Mouse (Mus musculus) liver, embryonic 14.5 days (tissue): ENCODE results near the gene Efcab5. TPM values are rescaled to one million over a fixed set of nuclear protein-coding genes. Genes with fewer than 3 reads are reported as not detected.

ENCODE experiments used
- ATAC-seq: fragments of 200-750 bp; cut with Nextera tagmentation; 2 replicates; pipeline ENCODE4 v1.8.0; 2017; ENCODE audit warnings: moderate number of reproducible peaks, mild to moderate bottlenecking, moderate library complexity; ENCODE audit not compliant: insufficient read depth
- DNase-seq, 3 experiments: peaks; one replicate each; pipeline ENCODE4 v3.0.0-alpha.2; 2012 to 2013; ENCODE audit warnings: low read depth in 3 of 3, low spot score in 3 of 3
- H3K27ac ChIP-seq: fragments of 300-500 bp; sonication (generic); 2 replicates; pipeline ENCODE4 v1.5.1; 2014; ENCODE audit warnings: moderate library complexity, mild to moderate bottlenecking, control low read depth, inconsistent platforms
- H3K27me3 ChIP-seq: fragments of 300-500 bp; sonication (generic); 2 replicates; pipeline ENCODE4 v1.6.1; 2014; ENCODE audit warnings: mild to moderate bottlenecking, low read length, moderate library complexity; ENCODE audit not compliant: control insufficient read depth, insufficient read depth
- H3K36me3 ChIP-seq: fragments of 300-500 bp; sonication (generic); replicated peaks from 2 replicates; pipeline ENCODE4 v1.6.1; 2014; ENCODE audit warnings: low read depth; ENCODE audit not compliant: control insufficient read depth, insufficient read depth
- H3K4me1 ChIP-seq, 2 experiments: fragments of 200-500 bp in 1 of 2; fragments of 300-500 bp in 1 of 2; sonication (generic) in 1 of 2; replicated peaks; 2 replicates each; pipeline ENCODE4 v1.6.1; 2012 to 2014; ENCODE audit warnings: antibody characterized with exemption in 1 of 2, inconsistent platforms in 1 of 2, low read length in 1 of 2; ENCODE audit not compliant: control insufficient read depth in 2 of 2, insufficient read depth in 2 of 2
- H3K4me2 ChIP-seq: fragments of 300-500 bp; sonication (generic); 2 replicates; pipeline ENCODE4 v1.6.1; 2014; ENCODE audit warnings: low read depth, mild to moderate bottlenecking, control low read depth, moderate library complexity
- H3K4me3 ChIP-seq, 2 experiments: fragments of 200-500 bp in 1 of 2; fragments of 300-500 bp in 1 of 2; sonication (generic) in 1 of 2; 2 replicates each; pipeline ENCODE4 v1.5.1; 2012 to 2014; ENCODE audit warnings: low read depth in 2 of 2, low read length in 2 of 2, mild to moderate bottlenecking in 2 of 2, control low read depth in 1 of 2, inconsistent platforms in 1 of 2, moderate library complexity in 1 of 2; ENCODE audit not compliant: insufficient read depth in 1 of 2
- H3K9ac ChIP-seq: fragments of 300-500 bp; sonication (generic); replicated peaks from 2 replicates; pipeline ENCODE4 v1.6.1; 2014; ENCODE audit warnings: mild to moderate bottlenecking, control low read depth, moderate library complexity
- H3K9me3 ChIP-seq: fragments of 300-500 bp; sonication (generic); 2 replicates; pipeline ENCODE4 v1.6.1; 2016; ENCODE audit warnings: low read length, mixed read lengths; ENCODE audit not compliant: control insufficient read depth
- CTCF ChIP-seq: IDR thresholded peaks from 2 replicates; pipeline ENCODE4 v1.5.1; 2016; ENCODE audit warnings: antibody characterized with exemption, low read depth, control low read depth
- EP300 ChIP-seq: IDR thresholded peaks from 2 replicates; pipeline ENCODE4 v1.6.1; 2016; ENCODE audit warnings: antibody characterized with exemption, low read depth
- WGBS: fragments of 180-500 bp; shearing (Covaris S2); extraction: QIAGEN DNeasy Blood & Tissue Kit; methylation state at CpG from one replicate; pipeline ENCODE4 v1.1.7; 2014; ENCODE audit not compliant: insufficient replicate concordance; 5-methylcytosine and 5-hydroxymethylcytosine counted together
- polyA plus RNA-seq, 2 experiments: library from polyadenylated mRNA; depleted of rRNA in 1 of 2; stranded (reverse) in 1 of 2; unstranded in 1 of 2; fragments of >200 nt; fragmentation: Nextera tagmentation in 1 of 2; extraction: Ambion mirVana in 1 of 2; gene quantifications; 2 replicates each; pipeline versions ENCODE4 v1.2.1 to v1.2.3; 2012 to 2014

Efcab5 gene
- polyA plus RNA-seq, 2 experiments, result 0.05 to 0.27 TPM

DNA sequence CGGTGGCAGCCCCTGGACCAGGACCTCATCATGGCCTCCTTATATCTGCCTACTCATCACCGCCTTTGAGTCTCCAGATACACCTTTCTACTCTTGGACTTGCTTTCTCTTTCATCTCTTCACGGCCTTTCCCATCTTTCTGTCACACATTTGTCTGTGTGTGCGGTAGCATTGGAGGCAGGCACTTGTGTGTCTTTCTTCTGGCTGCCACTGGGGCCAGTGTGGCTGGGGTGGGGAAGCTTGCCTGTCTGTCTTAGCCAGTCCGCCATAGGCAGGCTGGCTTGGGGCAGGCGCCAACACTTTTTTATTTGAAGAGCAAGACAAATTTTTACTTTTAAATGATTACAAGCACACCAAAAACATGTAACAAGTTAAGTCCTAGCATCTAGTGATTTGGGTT, 81.8 kb downstream of the Efcab5 start:
- TF ChIP-seq EP300 (no peak), CTCF (no peak)
- ATAC-seq (no peak), DNase-seq (no peak)

DNA sequence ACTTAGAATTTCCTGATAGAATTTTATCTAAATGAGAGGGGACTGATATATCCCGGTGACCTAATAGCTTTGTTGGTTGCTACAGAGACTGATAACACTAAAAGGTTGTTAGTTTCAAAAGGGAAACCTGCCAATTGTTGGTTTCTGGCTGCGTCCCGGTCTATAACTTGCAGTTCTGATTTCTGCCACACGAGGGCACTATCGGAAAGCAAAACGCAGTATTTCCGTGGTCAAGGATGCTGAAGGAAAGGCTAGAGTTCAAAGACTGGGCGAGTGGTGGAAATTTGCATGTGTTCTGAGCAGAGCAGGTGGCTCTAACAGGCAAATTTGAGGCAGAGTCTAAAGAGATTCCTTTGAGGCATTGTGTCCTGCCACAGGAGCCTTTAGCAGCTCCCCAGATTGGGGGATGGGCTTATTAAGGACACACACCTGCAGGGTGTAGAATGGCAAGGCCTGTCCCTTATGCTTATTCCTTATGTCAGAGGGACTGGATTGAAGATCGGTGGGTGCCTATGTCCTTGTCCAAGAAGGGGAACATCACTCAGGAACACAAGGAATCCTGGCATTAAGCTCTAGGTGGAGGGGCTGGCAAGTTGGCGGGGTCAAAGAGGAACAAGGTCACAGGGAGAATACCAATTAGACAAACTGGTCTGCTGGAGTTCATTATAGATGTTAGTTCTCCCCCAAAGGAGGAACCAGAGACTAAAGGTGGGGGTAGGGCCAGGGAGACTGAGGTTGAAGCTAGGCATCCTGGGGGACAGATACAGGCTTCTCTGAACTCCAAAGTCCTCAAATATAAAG, 88.4 kb downstream of the Efcab5 start:
- TF ChIP-seq EP300 (no peak), CTCF (peak; percentile 93)
- H3K27ac ChIP-seq, result no peak overlapping the region
- ATAC-seq (no peak), DNase-seq (peak; percentile 15 to 42 (median 37))
- no peak overlapping the region for H3K9ac ChIP-seq
- H3K36me3 ChIP-seq, result no peaks in the 10 kb centered on the region
- H3K4me3 ChIP-seq, result no peak overlapping the region
- no peak overlapping the region for H3K4me2 ChIP-seq
- no peaks in the 10 kb centered on the region for H3K9me3 ChIP-seq
- 0 out of 4 replicates have a peak, but pooled peaks cover 0 to 2% of the 10 kb centered on the region in 2 experiments for H3K4me1 ChIP-seq
- 13% methylated on average over 10 of the region's 10 CpGs for WGBS
- no peaks in the 10 kb centered on the region for H3K27me3 ChIP-seq

More for the DNA sequence above, 81.8 kb downstream of the Efcab5 start:
- H3K9ac ChIP-seq, result no peak overlapping the region
- no peak overlapping the region for H3K4me2 ChIP-seq
- 71% methylated on average over 6 of the region's 6 CpGs for WGBS
- H3K27ac ChIP-seq, result no peak overlapping the region
- no peak overlapping the region for H3K4me3 ChIP-seq
- no peaks in the 10 kb centered on the region for H3K27me3 ChIP-seq
- no peaks in the 10 kb centered on the region for H3K36me3 ChIP-seq
- no peaks in the 10 kb centered on the region for H3K9me3 ChIP-seq
- no peaks in the 10 kb centered on the region for H3K4me1 ChIP-seq

DNA sequence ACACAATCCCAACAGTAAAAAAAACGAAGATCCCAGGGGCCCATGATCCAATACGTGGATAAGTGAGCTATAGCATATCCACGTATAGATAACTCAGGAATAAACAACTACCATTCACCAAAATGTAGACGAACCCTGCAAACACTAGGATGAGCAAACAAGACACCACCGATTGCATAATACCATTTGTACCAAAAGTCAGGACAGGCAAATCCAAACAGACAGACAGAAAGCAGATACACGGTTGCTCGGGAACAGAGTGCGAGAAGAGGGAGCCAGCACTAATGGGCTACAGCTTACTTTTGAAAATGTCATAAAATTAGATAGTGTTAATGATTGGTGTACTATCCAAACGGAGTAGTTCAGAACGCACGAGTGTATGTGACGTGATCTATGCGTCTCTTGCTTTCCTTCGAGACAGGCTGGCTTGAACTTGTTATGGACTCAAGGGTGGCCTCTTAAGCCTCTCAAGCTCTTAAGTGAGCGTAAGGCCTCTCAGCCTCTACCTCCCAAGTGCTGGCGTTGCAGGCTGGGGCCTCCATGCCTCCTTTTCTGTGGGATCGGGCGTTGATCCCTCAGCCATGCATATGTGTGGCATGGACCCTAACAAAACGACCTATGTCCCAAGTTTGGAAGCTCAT, 90.3 kb downstream of the Efcab5 start:
- no peak overlapping the region for H3K9ac ChIP-seq
- H3K36me3 ChIP-seq, result no peaks in the 10 kb centered on the region
- ATAC-seq (no peak), DNase-seq (peak in 1 of 3 experiments; percentile 17)
- no peak overlapping the region for H3K27ac ChIP-seq
- H3K4me3 ChIP-seq, result no peak overlapping the region
- H3K4me1 ChIP-seq, result 0 out of 4 replicates have a peak, but pooled peaks cover 0 to 2% of the 10 kb centered on the region in 2 experiments
- no peaks in the 10 kb centered on the region for H3K27me3 ChIP-seq
- no peak for TF ChIP-seq EP300
- no peaks in the 10 kb centered on the region for H3K9me3 ChIP-seq
- WGBS, result 66% methylated on average over 19 of the region's 19 CpGs
- no peak overlapping the region for H3K4me2 ChIP-seq

DNA sequence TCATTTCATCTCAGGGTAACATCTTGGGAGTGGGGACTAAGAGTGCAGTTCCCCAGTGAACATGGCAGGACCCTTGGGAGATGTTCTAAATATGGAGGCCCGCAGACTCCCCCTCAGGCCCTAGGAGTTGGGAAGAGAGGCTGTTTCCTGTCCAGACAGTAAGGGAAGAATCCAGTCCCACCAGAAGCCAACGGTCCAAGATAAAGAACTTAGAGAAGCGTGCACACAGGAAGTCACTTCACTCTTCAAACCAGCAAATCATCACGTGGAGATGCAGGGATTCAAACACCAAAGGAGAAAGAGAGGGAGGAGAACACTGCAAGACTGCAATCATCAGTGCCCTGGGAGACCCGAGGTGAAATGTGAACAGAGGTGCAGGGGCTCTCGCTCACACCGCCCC, 91.8 kb downstream of the Efcab5 start:
- ATAC-seq, result no peak
- H3K27ac ChIP-seq, result no peak overlapping the region
- DNase-seq, result no peak
- 35% methylated on average over 7 of the region's 7 CpGs for WGBS
- H3K9me3 ChIP-seq, result no peaks in the 10 kb centered on the region
- H3K4me2 ChIP-seq, result no peak overlapping the region
- H3K27me3 ChIP-seq, result no peaks in the 10 kb centered on the region
- 0 out of 4 replicates have a peak, but pooled peaks cover 0 to 2% of the 10 kb centered on the region in 2 experiments for H3K4me1 ChIP-seq
- H3K9ac ChIP-seq, result no peak overlapping the region
- no peak for TF ChIP-seq EP300
- no peak for TF ChIP-seq CTCF
- H3K4me3 ChIP-seq, result no peak overlapping the region
- H3K36me3 ChIP-seq, result no peaks in the 10 kb centered on the region

GRCm38 (mm10) chr11:77096581-77096980, 92.2 kb downstream of the Efcab5 start:
- no peak for TF ChIP-seq EP300
- no peak for TF ChIP-seq CTCF
- Histone ChIP-seq H3K9me3 (no peaks in the 10 kb centered on the region), H3K4me1 (0 out of 4 replicates have a peak, but pooled peaks cover 0 to 2% of the 10 kb centered on the region in 2 experiments), H3K27me3 (no peaks in the 10 kb centered on the region), H3K4me3 (no peak overlapping the region), H3K27ac (no peak overlapping the region), H3K9ac (no peak overlapping the region), H3K4me2 (no peak overlapping the region), H3K36me3 (no peaks in the 10 kb centered on the region)
- DNase-seq (no peak), ATAC-seq (no peak)
- WGBS, result 75% methylated on average over 3 of the region's 3 CpGs
